Mouse (Mus musculus): ENCODE data around the gene Stk11. TPM values are rescaled to one million over a fixed set of nuclear protein-coding genes. Genes with fewer than 3 reads are reported as not detected.
A peak's percentile ranks its signal among the peaks of the same experiment; 100 is the strongest.

The Stk11 gene
- total RNA-seq, 2 experiments from 2014 or later = 101 to 102 TPM

GRCm38 (mm10) chr10:80094684-80095083 lies 20.9 kb upstream of the Stk11 start:
- DNase-seq (ENCODE audit: low spot score in 2 of 2) = no peak

- DNase-seq (ENCODE audit: low spot score in 2 of 2) = no peak
Observed at GRCm38 (mm10) chr10:80095547-80095946, 20.1 kb upstream of the Stk11 start.

GRCm38 (mm10) chr10:80097275-80097674 lies 18.3 kb upstream of the Stk11 start:
- DNase-seq (ENCODE audit: low spot score in 2 of 2) = no peak

- DNase-seq (ENCODE audit: low spot score in 2 of 2) = no peak
Observed at GRCm38 (mm10) chr10:80098630-80099029, 17.0 kb upstream of the Stk11 start.

- DNase-seq (ENCODE audit: low spot score in 2 of 2) = no peak
Observed at GRCm38 (mm10) chr10:80100982-80101381, 14.6 kb upstream of the Stk11 start.

- DNase-seq (ENCODE audit: low spot score in 2 of 2) = peak; percentile 64 to 77
Observed at GRCm38 (mm10) chr10:80102216-80102915, 13.2 kb upstream of the Stk11 start.

GRCm38 (mm10) chr10:80103032-80103431 lies 12.6 kb upstream of the Stk11 start:
- no peak for DNase-seq (ENCODE audit: low spot score in 2 of 2)

GRCm38 (mm10) chr10:80104181-80104580 lies 11.4 kb upstream of the Stk11 start:
- no peak for DNase-seq (ENCODE audit: low spot score in 2 of 2)

GRCm38 (mm10) chr10:80105460-80105859 lies 10.1 kb upstream of the Stk11 start, which contains the start of gene Sbno2:
TSS of gene Sbno2 (minus strand) at chr10:80105571.
- no peak for DNase-seq (ENCODE audit: low spot score in 2 of 2)

- DNase-seq (ENCODE audit: low spot score in 2 of 2) = no peak
Observed at GRCm38 (mm10) chr10:80105926-80106325, 9.7 kb upstream of the Stk11 start.

GRCm38 (mm10) chr10:80107678-80108077 lies 7.9 kb upstream of the Stk11 start:
- DNase-seq (ENCODE audit: low spot score in 2 of 2) = no peak

GRCm38 (mm10) chr10:80114341-80115284 lies 990 bp upstream of the Stk11 start:
- DNase-seq (ENCODE audit: low spot score in 2 of 2) = peak; percentile 79 to 93

- DNase-seq (ENCODE audit: low spot score in 2 of 2) = no peak
Observed at GRCm38 (mm10) chr10:80115944-80116335, 337 bp downstream of the Stk11 start.

- no peak for DNase-seq (ENCODE audit: low spot score in 2 of 2)
Observed at GRCm38 (mm10) chr10:80116563-80116926, 942 bp downstream of the Stk11 start.

- no peak for DNase-seq (ENCODE audit: low spot score in 2 of 2)
Observed at GRCm38 (mm10) chr10:80116927-80117691, 1.5 kb downstream of the Stk11 start.

- no peak for DNase-seq (ENCODE audit: low spot score in 2 of 2)
Observed at GRCm38 (mm10) chr10:80117736-80118135, 2.1 kb downstream of the Stk11 start.

GRCm38 (mm10) chr10:80118552-80118951 lies 2.9 kb downstream of the Stk11 start:
- DNase-seq (ENCODE audit: low spot score in 2 of 2) = no peak

- DNase-seq (ENCODE audit: low spot score in 2 of 2) = no peak
Observed at GRCm38 (mm10) chr10:80120146-80120545, 4.5 kb downstream of the Stk11 start.

GRCm38 (mm10) chr10:80121639-80122038 lies 6.0 kb downstream of the Stk11 start:
- DNase-seq (ENCODE audit: low spot score in 2 of 2) = no peak

- DNase-seq (ENCODE audit: low spot score in 2 of 2) = no peak
Observed at GRCm38 (mm10) chr10:80123932-80124562, 8.4 kb downstream of the Stk11 start.

- no peak for DNase-seq (ENCODE audit: low spot score in 2 of 2)
Observed at GRCm38 (mm10) chr10:80127920-80128319, 12.3 kb downstream of the Stk11 start.
